Mouse (Mus musculus) mature B cell (primary cell): ENCODE results near the gene Hltf.

Source experiments
- in situ Hi-C: fragments of 300-500 bp; cut with MboI; formaldehyde crosslinking; loops from 2 replicates; pipeline ENCODE4 v1.14.3; 2019

Gene Hltf

DNA sequence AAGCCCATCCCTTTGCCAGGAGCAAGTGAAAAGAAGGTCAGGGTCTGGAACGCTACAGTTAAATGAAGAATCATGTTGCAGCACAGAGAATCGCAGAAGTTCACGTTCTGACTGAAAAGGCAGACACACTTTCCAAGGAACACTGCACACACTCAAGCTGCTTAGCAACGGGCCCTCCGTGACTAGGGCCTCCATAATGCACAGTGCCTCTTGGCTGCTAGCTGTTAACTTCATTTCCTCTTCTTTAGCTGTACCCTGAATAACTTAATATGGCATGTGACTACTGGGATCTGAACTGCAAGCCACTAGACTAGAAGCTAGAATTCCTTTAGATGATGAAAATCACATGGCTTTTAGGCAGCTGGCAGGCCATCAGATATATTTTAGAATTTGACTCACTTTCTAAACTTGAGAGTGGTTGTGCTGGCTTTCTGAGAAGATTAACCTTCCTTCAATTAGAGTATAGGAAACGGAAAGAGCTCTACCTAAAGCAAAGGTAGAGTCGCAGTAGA, 89.3 kb downstream of the Hltf start:
- in situ Hi-C loops: no loop called here

DNA sequence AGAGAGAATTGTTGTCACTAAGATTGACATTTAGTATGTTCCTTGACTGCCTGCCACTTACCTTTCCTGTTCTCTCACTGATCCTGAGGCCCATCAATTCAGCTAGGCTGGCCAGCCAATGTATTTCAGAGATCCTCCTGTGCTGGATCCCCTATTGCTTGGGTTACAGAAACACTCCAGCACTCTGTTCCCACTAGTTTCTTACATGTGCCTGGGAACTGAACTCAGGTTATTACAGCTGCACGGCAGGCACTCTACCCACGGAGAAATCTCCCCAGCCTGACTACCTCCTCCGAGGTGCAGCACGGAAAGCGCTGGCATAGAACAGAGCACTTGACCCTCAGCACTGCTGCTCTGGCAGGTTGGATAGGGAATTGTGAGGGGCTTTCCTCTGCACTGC, 90.0 kb downstream of the Hltf start:
- in situ Hi-C loops: no loop called here

GRCm38 (mm10) chr3:20150511-20150910, 92.9 kb downstream of the Hltf start:
- in situ Hi-C loops: no loop called here

GRCm38 (mm10) chr3:20151651-20152050, 94.0 kb downstream of the Hltf start:
- in situ Hi-C loops: no loop called here

- in situ Hi-C loops: no loop called here
Measured at GRCm38 (mm10) chr3:20154531-20155367, 97.1 kb downstream of the Hltf start, which contains the start of gene Gyg. TSS of gene Gyg (minus strand) at chr3:20155317.

GRCm38 (mm10) chr3:20155476-20155875, 97.9 kb downstream of the Hltf start:
- in situ Hi-C loops: no loop called here

DNA sequence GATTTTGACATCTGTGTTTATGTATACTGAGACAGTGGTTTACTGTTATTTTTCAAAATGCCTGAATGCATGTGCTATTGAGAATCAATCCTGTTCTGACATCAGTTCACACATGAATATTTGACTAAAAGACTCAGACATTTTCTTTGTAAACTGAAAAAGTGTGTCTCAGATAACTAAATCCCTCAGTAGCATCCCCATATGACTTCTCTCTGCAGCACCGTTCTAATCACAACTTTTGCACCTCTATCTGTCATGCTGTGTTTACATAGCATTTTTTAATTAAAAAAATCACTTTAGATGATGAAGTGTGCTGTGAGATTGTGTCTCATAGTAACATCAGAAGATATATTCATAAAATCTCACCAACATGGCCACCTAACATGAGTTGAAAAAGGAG, 109.9 kb downstream of the Hltf start:
- in situ Hi-C loops: no loop called here
